Mouse (Mus musculus) kidney, adult 2 months (tissue): ENCODE results near the gene Xylt2.

Experiments
- CTCF ChIP-seq: fragments of 200-500 bp; conservative IDR thresholded peaks from 2 replicates; pipeline ENCODE4 v1.5.1; 2011; ENCODE audit warnings: low read depth, mild to moderate bottlenecking, control low read depth, low read length, moderate library complexity, mixed read lengths; ENCODE audit not compliant: insufficient read depth, insufficient read length
- POLR2A ChIP-seq: fragments of 200-500 bp; IDR thresholded peaks from one replicate; pipeline ENCODE4 v1.6.1; 2011; ENCODE audit warnings: low read depth, low read length, control low read depth

DNA sequence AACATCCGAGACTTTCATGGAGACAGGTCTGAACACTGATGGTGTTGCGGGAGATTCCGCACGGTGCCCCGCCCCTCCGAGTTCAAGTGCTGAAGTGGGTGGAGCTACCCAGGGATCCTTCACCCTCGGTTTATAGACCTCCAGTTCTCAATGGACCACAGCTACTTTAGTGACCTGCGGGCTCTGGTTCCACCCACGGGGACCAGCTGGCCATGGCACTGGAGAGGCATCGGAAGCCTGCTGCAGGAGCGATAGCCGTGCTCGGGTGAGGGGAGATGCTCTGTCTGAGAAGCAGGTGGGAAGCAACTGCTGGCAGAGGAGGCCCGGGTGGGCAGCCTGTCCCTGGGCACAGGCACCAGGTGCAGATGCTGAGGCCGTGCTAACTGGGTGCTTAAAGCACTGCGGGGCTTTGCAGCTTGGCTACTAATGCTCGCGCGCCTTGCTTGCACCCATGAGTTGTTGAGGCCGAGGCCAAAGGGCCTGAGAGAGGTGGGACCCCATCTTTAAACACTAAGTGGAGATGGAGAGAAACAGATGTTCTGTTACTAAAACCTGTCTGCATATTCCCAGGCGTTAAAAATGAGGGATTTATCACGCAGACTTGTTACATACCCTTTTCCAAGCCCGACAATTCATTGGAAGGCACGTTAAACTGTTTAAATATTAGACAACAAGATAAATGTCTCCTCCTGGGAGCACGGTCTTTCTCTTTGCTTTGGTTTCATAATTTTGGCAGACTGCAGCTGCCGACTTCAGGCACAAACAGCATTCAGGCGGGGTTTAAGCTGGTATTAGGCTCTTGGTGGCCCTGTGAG, 24.3 kb upstream of the Xylt2 start:
- TF ChIP-seq CTCF (no peak), POLR2A (no peak)
